Mouse (Mus musculus) lung, adult 10 weeks (tissue): ENCODE measurements around the gene Tnfrsf17. TPM values are rescaled to one million over a fixed set of nuclear protein-coding genes. Genes with fewer than 3 reads are reported as not detected.

ENCODE experiments used
- polyA plus RNA-seq: library from polyadenylated mRNA; stranded (reverse); fragments of 350-450 nt; fragmentation: Illumina TruSeq; extraction: RNeasy Lipid Tissue Mini Kit (QIAGEN cat#74804); gene quantifications from one replicate; pipeline ENCODE4 v1.2.3, GENCODE M21; 2014; ENCODE audit warnings: low read depth, low replicate concordance; ENCODE audit not compliant: insufficient read depth

The Tnfrsf17 gene
- polyA plus RNA-seq = 0.64 TPM

GRCm38 (mm10) chr16:11313512-11313911 lies at the start of gene Tnfrsf17:
Gene Tnfrsf17, plus strand, starts transcription at chr16:11313812.

GRCm38 (mm10) chr16:11322409-11323323 lies 9.1 kb downstream of the Tnfrsf17 start, which contains the start of gene Snx29:
Gene Snx29, plus strand, starts transcription at chr16:11322908.

Other genes with a start within 250 kb of the Tnfrsf17 start
- gene Litaf, start 247.7 kb upstream of the Tnfrsf17 start, polyA plus RNA-seq = 40.7 TPM
- 12.6 TPM for gene Txndc11, start 179.2 kb upstream of the Tnfrsf17 start, polyA plus RNA-seq
- gene Zc3h7a, start 137.4 kb upstream of the Tnfrsf17 start, polyA plus RNA-seq = 44.2 TPM
- 38.8 TPM for gene Rsl1d1, start 110.5 kb upstream of the Tnfrsf17 start, polyA plus RNA-seq
- 42.4 TPM for gene Gspt1, start 59.5 kb upstream of the Tnfrsf17 start, polyA plus RNA-seq
- gene Snx29, start 9.1 kb downstream of the Tnfrsf17 start, polyA plus RNA-seq = 2.0 TPM